Mouse (Mus musculus): ENCODE results near the gene Aff3.

- TF ChIP-seq POLR2A (IDR thresholded peaks at IDR 0.05; ENCODE audit: insufficient read depth, low read depth, low read length) = no peak
- TF ChIP-seq CTCF (IDR thresholded peaks at IDR 0.05; ENCODE audit: insufficient read depth, low read depth, low read length) = no peak
These were observed 209.8 kb downstream of the Aff3 start for GRCm38 (mm10) chr1:38454921-38455320.
